Mouse (Mus musculus) right cerebral cortex, postnatal 14 days (tissue): ENCODE measurements around the gene Hsd17b13.
"Not testable (repeated sequence)": the region's sequence is repeated elsewhere in the genome, so short reads cannot be mapped to it uniquely, and the experiment has no call there.

Experiments
- DNase-seq: peaks from one replicate; pipeline ENCODE4 v3.0.0; 2022

Hsd17b13 gene

DNA sequence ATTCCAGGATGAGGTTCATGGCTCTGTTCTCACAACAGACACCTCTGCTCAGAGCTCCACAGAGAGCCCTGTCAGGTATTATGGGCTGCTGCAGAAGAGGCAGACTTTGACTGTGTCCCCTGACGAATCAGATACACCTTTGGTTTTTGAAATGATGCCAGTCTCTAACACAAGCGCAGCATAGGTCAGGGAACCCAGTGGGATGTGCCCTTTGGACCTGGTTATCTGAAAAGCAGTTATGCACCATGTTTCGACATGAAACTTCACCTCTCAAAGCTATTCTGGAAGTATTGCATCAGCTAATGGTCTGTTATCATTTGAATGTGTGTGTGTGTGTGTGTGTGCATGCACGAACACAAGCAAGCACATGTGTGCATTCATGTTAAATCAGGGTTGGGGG lies at the start of gene Hsd17b13:
Hsd17b13 (minus strand) TSS at position 114 of the 400 bp plus-strand sequence.
- no peak for DNase-seq

DNA sequence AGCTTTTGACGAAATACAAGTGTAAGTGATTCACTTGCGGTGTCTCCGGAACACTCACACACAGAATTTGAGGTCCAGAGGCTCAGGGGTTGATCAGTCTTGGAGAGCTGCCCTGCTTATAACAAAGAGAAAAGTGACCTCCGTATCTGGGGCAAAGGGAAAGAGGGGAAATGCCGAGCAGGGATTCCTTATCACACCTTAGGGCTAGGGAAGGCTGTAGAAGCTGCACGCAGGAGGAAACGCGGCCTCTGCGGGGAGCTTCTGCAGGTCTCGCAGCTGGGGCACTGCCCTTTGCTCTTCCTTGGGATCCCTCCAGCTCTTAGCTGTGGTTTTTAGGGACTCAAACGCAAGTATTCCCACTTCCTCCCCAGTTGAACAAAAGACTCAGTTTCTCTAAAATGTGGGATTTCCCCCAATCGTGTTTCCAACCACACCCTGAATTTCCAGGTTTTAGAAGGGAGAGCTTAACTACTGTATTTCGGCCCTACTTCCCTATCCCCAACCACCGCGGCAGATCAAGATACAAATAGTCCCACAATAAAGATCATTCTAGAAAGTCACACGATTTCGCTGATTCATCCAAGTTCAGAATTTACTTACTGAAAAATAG lies 48.1 kb upstream of the Hsd17b13 start:
- DNase-seq: no peak

DNA sequence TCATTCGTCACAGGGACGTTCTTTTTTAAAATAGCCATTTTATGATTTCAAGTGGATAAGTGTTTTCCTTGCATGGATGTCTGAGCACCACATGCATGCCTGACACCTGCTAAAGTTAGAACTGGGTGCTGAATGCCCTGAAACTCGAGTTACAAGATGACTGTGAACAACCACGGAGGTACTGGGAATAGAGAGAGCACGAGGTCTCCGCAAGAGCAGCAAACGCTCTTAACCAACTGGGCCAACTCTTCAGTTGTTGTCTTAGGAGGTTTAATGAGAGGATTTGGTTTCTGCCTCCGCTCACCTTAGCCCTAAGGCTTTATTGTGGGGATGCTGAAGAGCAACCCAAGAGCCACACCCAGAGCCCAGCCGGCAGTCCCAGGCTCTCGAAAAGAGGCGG lies 47.6 kb upstream of the Hsd17b13 start:
- no peak for DNase-seq

DNA sequence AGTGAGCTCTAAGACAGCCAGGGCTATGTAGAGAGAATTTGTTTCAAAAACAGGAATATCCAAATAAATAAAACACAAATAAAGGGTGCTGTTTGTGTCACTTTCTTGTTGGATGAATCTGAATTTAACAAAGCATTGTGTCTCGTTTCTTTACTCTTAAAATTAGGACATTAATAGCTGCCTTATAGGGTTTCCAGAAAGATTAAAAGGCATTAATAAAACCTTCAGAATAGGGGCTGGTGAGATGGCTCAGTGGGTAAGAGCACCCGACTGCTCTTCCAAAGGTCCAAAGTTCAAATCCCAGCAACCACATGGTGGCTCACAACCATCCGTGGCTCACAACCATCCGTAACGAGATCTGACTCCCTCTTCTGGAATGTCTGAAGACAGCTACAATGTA lies 47.0 kb upstream of the Hsd17b13 start:
- not testable (repeated sequence) for DNase-seq

DNA sequence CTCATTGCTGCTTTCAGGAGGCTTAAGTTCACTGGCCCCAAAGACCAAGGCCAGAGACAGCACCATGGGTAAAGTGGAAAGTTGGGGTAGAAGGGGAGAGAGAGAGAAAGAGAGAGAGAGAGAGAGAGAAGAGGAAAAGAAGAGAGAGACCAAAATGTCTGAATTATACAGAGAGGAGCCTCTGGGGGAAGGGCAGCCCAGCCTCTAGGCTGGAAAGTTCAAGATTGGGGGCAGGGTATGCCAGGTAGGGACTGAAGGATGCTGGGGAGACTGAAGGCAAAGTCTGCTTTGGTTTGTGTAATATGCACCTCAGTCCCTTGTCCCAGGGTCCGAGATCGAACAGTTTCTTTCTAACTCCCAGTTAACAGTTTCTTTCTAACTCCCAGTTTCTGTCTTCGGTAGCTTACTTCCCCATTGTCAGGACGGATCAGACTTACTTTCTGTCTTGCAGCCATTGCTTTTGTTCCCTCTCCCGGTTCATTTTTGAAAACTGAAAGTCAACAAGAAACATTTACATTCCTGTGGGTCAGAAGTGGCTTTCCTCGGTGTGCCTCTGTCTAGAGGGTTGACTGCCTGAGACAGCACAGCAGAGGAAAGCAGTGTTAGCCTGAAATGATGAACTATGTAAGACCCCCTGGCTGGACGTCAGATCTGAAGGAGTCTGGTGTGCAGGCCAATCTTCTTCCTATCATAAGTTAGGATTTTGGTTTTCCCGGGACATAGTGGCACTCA lies 46.2 kb upstream of the Hsd17b13 start:
- DNase-seq: no peak

DNA sequence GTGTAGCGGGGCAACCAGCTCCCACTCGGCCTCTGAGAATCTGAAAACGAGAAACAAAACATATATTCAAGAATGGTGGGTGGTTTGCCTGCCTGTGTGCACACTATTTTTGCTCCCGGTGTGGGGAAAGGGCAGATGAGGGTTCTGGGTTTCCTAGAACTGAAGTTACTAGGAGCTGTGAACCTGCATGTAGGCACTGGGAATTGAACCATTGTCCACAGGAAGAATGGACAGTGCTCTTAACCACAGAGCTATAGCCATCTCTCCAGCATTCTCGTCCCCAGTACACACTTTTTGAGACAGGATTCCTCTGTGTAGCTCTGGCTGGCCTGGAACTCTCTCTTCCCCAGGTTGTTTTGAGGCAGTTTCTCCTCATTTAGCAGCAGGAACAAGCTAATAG lies 45.3 kb upstream of the Hsd17b13 start:
- no peak for DNase-seq

DNA sequence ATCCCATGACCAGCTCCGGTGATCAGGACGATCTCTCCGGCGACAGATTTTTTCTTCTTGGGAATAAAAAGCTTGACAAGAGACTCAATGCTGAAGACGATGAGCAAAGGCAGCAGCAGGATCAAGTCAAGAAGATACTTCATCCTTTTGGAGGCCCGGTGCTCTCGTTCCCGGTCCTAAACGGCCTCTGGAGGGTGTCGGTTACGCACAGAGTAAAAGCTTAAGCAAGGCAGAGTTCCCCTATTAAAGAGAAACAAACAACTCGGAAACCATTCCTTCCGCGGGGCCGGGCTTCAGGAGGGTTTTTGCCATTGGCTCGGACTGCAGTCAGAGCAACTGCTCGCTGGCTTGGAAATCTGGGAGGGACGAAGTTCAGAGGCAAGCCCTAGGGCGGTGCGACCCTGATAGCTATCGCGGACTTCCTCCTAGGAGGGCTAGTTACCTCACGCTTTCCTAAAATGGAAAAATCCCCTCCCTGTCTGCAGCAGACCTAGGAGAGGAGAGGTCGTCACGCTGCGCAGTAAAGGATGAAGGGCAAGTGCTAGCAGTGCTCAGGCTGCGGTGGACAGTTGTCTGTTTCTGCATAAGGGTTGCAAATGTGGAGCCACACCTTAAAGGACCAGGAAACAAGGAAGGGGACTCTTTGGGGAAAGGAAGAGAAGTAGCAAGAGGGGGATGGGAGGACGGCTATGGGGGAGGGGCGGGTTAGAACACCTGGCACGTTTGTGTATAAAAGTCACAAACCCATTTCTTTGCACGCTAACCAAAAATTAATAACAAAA lies 44.6 kb upstream of the Hsd17b13 start, which contains the start of gene Hsd17b11:
Hsd17b11 (minus strand) TSS at position 323 of the 782 bp plus-strand sequence.
- peak; percentile 62 for DNase-seq

DNA sequence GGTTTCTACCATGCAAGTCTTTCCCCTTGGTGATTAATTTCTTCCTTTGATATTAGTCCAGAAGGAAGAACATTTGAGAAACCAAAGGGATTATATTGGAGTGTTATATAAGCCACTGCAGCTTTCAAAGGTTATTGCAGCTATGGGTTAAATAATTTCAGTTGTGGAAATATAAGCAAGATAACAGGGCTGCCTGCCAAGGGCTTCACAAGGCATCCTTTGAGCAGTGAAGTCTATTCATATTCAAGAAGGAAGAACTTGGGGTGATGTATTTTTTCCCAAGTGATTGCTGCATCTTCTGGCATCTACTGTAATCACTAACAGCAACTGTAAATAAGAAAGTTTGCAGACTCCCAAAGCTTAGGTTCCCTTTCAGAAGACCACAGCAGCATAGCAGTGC lies 34.2 kb upstream of the Hsd17b13 start:
- DNase-seq: no peak

DNA sequence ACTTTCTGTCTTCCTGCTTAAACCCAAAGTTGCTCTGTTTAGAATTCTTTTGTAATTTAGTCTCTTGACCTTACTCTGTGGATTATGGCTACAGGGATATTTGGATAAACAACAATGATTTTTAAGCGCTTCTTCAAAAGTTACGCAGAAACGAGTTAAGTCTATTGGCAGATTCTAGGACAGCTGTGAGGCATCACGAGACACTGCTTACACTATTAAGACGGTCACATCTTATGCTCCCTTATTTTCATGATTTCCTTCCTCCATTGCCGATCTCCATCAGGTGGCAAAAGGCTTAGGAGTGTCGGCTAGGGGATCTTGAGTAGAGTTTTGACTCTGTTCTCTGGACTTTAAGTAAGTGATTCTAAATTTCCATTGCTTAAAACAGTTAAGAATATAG lies 33.1 kb upstream of the Hsd17b13 start:
- DNase-seq: no peak

DNA sequence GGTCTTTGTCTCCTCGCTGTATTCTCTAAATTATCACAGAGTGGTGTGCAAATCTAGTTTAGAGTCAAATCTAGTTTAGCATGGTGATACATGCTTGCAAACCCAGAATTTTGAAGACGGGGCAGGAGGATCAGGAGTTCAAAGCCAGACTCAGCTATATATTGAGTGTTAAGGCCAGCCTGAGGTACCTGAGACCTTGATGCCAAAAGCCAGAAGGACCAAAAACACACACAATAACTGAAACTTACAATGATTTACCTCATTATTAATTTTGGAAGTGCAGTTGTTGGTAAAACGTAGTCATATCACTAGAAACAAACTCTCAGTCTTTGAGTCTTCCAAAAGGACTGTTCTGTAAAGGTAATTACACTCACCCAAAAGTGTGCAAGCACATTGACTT lies 32.2 kb upstream of the Hsd17b13 start:
- DNase-seq: no peak

DNA sequence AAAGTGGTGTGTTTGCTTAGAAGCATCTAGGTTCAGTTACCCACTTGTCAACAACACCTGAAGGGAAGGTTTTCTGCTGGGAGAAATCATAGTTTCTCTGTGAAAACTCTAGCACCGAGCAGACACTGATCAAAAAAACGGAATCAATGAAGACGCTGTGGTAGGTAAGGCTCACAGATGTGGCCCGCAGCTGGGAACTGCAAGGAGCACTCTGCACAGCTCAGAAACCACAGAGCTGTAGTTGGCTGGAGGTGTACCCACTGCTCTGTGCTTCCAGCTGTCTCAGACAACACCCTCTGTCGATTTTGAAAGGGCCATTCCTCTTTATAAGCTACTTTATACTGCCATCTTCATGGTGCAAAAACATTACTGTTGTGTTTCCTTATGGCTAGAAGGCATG lies 30.6 kb upstream of the Hsd17b13 start:
- DNase-seq: no peak

DNA sequence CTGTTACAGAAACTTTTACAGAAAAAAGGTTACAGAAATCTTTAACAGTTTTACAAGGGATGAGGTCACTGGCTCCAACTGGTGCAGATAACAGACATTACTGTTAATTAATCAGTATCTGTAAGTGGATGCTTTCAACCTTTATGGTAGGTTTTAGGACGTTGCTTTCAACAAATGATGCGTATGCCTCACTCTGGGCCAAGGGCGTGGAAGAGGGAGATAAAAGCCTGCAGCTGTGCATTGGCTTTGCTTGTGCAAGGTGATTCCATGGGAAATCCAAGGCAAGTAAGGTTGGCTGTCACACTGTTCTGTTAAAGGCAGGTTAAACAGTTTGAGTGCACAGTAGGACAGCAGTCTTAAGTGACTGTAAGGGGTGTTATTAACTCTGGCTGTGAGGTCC lies 29.6 kb upstream of the Hsd17b13 start:
- DNase-seq: no peak

DNA sequence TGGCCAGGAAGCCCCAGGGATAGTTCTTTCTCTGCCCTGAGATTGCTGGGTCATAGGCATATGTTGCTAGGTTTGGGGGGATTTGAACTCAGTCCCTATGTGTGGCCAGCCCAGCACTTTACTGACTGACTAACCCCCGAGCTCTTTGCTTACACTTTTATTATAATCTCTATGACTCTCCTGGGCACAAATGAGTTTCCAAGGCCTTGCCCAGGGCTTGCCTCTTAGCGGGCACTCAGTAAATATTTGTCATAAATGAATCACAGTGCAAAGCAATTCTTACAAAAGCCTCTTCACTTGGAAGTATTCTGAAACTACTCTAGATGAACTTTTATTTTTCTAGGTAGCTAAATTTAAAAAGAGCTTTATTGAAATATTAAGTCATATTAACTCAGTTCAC lies 26.7 kb upstream of the Hsd17b13 start:
- no peak for DNase-seq

DNA sequence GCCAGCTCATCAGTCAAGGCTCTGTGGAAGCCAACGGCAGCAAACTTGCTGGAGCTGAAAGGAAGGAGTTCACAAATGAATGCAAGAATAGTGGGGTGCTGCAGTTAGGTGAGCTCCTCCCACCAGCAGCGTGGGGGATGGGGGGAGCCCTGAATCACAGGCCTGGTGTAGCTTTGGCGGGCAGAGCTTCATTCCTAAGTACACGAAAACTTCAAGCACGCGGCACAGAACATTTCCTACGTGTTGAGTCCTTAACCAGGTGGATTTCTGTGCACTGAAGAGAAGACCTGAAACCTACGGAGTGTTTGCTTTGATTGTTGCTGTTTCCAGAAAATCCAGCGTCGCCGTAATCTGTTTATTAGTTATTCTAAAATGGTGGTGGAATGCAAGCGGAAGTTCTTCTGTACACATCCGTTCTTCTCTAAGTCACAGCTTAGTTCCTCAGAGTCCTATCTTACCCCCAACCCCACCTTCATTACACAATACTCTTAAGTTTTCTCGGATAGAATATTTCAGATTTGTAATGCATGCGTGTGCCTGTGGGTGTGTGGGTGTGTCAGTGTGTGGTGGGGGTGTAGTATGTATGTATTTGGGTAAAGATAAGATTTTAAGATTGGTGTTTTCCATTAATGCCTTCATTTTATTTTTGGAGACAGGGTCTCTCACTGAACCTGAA lies 26.2 kb upstream of the Hsd17b13 start:
- DNase-seq: no peak

DNA sequence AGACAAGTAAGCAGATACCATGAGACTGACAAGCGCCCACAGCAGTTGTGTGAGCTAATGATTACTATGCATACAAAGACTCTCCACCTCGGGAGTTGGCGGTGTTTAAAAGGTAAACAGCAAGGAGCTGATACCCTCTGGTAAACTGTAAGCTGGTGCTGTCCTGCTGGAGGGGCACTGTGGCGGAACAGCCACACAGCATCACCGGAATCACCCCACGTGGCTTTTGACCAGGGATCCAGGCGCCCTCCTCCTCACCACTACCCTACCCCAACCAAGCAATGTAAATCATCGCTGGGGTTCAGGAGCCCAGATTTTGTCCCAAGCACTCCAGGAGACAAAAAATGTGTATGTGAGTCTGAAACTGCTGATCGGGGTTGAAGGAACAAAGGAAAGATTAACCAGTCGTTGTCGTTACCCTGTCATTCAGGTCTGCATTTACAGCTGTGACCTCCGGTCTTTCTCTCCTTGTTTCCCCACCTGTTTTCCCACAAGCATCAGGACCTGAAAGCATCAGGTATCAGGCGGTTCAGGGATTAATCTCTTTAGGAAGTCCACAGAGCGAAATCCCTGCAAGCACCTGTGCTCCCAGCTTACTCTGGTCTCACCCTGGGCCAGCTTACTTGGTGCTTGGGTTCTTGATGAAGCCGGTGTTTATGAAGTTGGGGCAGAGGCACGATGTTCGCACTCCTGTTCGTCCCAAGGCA lies 25.5 kb upstream of the Hsd17b13 start:
- DNase-seq: no peak

DNA sequence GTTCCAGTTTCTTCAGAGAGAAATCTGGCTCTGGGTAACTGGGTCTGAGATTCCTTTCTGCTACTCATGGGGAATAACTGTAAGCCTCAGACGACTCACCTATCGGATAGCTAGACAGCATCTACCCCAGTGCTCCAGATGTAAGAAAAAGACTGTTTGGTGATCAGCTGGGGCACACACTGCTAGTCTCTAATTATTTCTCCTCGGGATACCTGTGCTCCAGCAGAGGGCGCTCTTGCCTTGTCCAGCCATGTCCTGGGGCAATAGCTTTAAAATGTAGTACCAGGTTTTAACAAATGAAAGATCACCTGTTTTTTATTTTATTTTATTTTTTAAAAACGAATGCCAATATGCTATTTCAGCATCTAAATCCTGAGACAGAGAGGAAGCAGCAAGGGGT lies 22.5 kb upstream of the Hsd17b13 start:
- DNase-seq: peak; percentile 88

DNA sequence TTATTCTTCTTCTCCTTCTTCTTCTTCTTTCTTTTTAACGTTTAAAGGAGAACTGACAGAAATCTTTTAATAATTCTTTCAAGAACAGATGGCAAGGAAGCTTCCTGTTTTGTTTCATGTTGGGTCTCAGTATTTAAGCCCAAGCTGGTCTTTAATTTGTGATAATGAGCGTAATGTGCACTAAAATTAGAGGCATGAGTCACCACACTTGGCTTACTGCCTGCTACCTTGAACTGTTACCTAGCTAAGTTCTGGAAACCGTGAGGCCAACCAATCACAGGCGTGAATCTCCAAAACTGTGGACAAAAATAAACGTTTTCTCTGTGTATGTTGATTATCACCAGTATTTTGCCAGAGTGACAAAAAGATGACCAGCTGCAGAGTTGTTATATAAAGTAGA lies 21.5 kb upstream of the Hsd17b13 start:
- no peak for DNase-seq

DNA sequence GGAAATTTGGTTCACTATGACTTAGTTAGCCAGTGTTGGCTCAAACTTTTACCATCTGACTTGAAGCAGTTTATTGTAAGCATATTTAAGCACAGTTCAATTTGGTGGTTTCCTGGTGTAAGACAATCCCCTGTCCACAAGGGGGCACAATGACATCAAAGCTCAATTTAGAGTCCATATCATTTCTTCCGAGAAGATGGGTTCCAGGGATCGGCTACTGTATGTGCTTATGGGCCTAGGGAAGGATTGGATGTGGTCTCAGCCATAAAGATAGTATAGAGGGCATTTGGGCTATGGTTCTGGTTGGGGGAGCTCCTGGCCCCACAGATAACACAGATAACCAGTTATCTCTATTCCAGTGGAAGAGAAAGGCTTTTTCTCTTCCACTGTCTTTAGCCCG lies 18.0 kb upstream of the Hsd17b13 start:
- DNase-seq: no peak

DNA sequence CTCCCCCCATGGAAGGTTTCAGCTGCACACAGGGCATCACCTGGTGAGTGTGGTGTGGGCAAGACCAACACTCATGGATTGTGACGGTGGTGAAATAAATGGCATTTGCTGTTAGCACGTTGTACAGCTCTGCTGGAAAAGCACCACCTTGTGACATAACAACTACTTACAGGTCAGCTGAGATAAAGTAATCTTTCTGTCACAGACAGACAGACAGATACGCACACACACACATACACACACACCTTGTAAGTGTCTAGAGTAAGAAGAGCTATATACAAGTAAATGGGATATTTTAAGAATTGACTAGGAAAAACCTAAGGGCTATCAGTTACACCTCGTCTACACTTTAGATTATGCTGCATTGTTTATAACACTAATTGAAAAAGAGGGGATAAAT lies 17.5 kb upstream of the Hsd17b13 start:
- DNase-seq: no peak

DNA sequence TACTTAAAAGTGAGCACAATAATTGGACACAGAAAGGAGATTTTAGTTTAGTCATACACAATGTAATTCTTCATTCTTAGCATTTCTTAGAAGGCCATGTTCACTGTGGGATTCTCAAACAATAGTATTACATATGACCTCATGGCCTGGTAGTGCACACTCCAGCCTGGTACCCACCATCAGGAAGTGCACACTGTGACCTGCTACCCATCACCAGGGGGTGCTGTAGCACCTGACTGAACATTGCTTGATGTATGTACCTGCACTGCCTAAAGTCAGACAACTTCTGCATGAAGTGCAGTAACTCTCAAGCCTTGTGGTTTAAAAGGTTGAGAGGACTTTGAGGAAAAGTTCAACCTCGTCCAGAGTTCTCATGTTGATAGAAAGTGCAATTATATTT lies 16.4 kb upstream of the Hsd17b13 start:
- no peak for DNase-seq

DNA sequence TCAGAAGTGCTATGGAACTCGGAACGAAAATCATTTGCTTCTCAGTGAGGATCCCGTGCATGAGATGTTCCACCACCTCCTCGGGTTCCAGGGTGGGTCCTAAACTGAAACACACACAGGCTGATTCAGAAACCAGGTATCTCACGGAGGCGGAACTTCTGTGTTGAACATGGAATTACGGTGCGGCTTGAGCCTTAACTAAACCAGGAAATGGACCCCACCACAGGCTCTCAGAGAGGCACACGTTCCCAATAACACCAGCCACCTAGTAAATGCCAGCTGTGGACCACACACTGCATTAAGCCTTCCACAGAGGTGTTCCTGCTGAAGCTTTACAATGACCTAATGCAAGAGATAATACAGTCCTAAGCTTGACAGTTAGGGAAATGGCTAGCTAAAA lies 15.6 kb upstream of the Hsd17b13 start:
- DNase-seq: no peak

DNA sequence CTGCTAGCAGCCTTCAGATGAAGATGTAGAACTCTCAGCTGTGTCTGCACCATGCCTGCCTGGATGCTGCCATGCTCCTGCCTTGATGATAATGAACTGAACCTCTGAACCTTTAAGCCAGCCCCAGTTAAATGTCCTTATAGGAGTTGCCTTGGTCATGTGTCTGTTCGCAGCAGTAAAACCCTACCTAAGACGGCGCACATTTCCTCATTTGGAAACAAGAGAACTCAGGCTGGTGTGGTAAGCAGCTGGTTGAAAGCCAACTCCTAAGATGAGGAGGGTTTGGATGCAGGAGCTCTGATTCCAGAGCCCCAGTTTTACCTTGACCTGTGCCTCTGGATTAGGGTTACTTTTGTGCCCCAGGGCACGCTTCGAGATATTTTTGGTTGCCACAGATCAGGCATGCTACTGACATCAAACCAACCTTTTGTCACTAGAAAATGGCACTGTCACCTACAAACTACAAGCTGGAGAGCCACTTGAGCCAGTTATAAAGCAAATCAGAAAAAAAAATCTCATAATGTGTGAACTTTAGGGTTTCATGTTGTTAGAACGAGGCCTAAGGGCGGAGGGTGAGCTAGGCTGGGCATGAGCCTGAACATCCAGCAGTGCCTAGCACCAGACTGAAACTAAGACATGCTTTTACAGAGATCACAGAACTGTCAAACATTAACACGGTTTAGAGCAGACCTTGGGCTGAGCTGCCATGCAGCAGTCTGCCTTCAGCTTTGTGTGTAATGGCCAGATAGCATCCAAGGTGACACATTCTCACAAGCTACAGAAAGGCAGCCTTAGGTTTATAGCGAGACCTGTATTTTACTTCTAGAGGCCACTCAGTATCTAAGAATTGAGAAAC lies 3.7 kb upstream of the Hsd17b13 start:
- DNase-seq: no peak
